Mouse (Mus musculus): ENCODE results near the gene Enpp3.
A peak's percentile ranks its signal among the peaks of the same experiment; 100 is the strongest.
"Not testable (repeated sequence)": the region's sequence is repeated elsewhere in the genome, so short reads cannot be mapped to it uniquely, and the experiment has no call there.

Gene Enpp3

DNA sequence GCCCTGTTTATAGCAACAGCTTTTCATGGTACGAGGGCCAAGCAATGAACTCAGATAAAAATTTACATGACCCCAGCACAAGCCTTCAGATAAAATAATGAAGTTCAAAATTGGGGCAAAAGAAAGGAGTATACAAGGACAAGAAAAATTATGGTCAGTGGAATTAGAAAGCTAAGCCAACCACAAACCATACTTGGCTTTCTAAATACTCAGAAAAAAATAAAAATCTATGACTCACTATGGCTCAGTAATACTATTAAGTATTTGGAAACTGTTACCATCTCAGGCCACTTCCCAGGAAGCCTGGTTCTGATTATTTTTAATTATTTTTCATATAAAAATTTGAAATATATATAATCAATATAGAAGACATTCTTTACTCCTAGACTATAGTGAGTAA, 19.8 kb downstream of the Enpp3 start:
- no peak for DNase-seq (ENCODE audit: low read depth)

DNA sequence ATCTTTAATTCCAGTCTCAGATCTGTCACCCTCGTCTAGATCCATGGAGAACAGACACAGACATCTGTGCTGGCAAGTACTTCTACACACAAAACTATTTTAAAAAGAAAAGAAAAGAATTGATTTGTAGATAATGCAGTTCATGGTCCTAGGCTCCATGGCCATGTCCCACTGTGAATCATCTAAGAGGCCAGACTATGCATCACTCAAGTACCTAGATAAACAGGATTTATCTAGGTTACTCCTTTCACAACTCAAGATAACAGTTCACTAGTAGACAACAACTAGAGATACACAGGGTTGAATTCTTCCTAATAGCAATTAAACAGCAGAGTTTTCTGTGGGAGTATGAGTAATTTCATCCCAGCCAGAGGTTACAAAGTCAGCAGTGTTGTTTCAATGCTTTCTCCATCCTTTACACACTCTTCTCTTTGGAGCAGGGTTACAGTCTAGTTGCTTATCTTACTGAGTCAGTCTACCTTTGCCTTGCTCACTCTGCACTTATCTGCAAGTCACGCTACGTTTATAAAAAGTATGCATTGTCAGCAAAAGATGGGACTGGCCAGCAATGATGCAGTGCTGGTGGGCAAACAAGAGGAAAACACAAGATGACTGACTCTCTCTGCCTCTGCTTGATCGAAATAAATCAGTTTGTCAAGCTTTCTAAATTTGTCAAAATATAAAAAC, 20.5 kb downstream of the Enpp3 start:
- no peak for DNase-seq (ENCODE audit: low read depth)

GRCm38 (mm10) chr10:24819526-24819925, 23.1 kb downstream of the Enpp3 start:
- no peak for DNase-seq (ENCODE audit: low read depth)

GRCm38 (mm10) chr10:24810639-24811038, 32.0 kb downstream of the Enpp3 start:
- no peak for DNase-seq (ENCODE audit: low read depth)

- DNase-seq (ENCODE audit: low read depth): no peak
Measured at GRCm38 (mm10) chr10:24806756-24807155, 35.9 kb downstream of the Enpp3 start.

DNA sequence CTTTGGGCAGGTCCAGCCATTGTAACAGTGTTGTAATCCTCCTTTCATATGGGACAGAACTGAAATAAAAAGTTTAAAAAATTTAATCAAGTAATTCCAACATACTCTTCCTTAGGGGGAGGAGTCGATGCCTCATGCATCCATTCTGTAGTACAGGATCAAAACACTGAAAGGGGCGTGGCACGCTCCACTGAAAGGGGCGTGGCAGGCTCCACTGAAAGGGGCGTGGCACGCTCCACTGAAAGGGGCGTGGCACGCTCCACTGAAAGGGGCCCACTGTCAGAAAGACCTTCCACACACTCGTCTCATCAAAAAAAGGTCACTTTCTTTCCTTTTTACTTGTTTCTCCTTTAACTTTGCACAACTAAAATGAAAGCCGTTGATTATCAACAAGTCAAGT, 36.7 kb downstream of the Enpp3 start:
- no peak for DNase-seq (ENCODE audit: low read depth)

GRCm38 (mm10) chr10:24805173-24805572, 37.5 kb downstream of the Enpp3 start:
- DNase-seq (ENCODE audit: low read depth): no peak

DNA sequence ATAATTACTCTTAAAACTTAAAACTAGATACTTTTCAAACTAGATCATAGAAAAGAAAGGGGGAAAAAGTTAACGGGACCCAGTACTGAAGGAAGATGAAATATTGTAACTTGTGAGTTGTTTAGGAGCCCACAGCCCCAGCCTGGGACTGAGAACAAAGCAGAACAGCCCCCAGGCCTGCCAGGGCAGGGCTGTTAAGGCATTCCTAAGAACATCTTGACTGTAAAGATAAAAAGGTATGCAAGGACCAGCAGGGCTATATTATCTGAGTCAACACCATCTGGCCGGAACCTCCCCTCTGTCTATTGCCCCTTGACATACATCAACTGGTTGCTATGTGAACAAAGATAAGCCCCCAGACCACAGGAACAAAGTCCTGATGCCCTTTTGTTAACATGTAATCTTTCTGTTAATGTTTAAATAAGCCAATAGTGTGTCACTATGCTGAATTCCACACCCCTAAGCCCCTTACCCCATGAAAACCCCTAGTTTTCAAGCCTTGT, 39.8 kb downstream of the Enpp3 start:
- DNase-seq (ENCODE audit: low read depth): not testable (repeated sequence)

DNA sequence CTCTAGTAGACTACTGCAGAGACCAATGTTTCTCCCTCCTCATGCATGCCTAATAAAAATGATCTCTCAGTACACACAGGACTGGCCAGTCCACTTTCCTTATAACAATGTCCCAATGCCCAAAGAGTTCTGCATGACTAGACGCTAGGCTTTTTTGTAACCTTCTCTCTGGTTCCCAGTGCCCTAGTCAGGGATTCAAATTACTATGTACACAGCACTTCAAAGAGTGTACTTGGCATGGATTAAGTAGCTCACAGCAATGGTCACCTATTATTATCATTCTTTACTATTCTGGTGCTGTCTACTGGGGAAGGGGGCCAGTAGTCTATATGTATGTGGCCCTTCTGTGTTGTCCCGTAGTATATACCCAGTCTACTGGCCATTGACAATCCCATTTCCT, 40.8 kb downstream of the Enpp3 start:
- no peak for DNase-seq (ENCODE audit: low read depth)

- peak; percentile 60 for DNase-seq (ENCODE audit: low read depth)
Measured at GRCm38 (mm10) chr10:24797246-24797645, 45.4 kb downstream of the Enpp3 start.

- DNase-seq (ENCODE audit: low read depth): no peak
Measured at GRCm38 (mm10) chr10:24792756-24793155, 49.9 kb downstream of the Enpp3 start.

DNA sequence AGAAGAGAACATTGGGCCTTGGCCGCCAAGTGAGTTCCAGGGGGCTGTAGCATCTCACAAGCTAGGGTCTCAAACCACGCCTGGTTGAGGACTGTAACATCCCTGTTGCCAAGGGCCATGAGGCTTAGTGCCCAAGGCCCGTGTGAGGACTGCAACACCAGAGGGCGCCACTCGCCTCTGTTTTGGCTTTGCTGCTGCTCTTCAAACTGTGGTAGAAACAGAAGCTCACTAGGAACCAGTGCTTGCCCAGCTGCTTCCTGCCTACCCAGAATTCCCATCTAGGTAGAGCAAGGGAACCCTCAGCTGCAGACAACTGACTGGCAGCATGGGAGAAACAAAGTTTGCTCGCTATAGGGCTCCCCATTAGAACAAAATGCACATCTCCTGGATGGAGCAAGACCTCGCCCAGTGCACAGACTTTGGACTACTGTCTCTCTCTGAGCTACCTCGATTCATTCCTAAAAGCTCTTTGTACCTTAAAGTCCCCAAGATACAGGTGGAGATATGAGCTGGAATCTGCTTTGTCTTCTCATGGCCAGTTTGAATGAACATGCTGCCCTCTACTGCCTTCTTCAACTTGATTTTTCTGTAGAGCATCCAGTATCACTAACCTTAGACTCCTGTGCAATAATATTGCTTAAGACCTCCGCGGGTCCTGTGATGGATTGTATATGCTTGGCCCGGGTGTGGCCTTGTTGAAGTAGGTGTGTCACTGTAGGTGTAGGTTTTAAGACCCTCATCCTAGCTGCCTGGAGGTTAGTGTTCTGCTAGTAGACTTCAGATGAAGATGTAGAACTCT, 52.7 kb downstream of the Enpp3 start:
- no peak for DNase-seq (ENCODE audit: low read depth)

DNA sequence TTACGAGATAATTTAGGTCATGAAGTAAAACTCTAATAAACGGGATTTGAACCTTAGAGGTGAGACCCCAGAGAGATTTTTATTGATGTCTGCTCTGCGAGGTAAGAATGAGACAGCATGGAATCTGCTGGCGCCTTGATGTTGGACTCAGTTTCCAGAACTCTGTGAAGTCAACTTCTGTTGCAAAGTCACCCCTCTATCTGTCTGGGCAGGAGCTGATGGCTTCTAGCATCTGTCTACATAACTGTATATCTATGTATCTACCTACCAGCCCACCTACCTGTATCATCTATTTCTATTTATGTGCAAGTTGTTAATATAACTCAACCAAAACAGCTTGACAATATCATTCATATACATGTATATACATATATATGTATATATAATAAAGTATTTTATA, 57.3 kb downstream of the Enpp3 start:
- DNase-seq (ENCODE audit: low read depth): no peak

DNA sequence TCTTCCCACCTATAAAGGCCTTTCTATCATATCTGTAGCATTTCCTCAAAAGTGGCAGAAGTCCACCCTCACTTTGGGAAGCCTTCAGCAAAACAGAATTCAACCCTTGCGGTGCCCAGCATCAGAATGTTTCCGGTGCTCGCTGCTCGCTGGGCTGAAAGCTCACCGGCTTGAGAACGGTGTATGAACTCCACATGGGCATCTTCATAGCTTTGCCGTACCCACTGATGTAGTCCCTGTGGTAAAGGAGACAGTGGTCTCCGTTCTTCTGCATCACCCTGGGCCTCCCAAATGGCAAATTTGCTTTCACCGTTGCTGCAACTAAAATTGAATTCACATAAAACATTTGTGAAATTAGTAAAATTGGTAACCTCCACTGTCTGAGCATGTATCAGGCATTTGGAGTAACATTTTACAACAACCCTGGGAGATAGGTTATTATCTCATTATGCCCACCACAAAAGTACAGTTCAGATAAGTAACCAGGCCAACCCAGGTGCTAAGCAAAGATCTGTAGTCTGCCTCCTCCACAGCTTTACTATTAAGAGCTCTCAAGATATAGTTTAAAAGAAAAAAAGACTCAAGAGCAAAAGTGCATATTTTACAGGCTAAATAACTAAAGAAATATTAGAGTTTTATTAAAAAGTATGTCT, 57.9 kb downstream of the Enpp3 start:
- DNase-seq (ENCODE audit: low read depth): peak; percentile 58

- DNase-seq (ENCODE audit: low read depth): no peak
Measured at GRCm38 (mm10) chr10:24783946-24784345, 58.7 kb downstream of the Enpp3 start.

- no peak for DNase-seq (ENCODE audit: low read depth)
Measured at GRCm38 (mm10) chr10:24778643-24779020, 64.0 kb downstream of the Enpp3 start.

- DNase-seq (ENCODE audit: low read depth): no peak
Measured at GRCm38 (mm10) chr10:24777916-24778642, 64.5 kb downstream of the Enpp3 start.

GRCm38 (mm10) chr10:24769496-24769895, 73.1 kb downstream of the Enpp3 start:
- no peak for DNase-seq (ENCODE audit: low read depth)

- DNase-seq (ENCODE audit: low read depth): no peak
Measured at GRCm38 (mm10) chr10:24767695-24768094, 74.9 kb downstream of the Enpp3 start.

- no peak for DNase-seq (ENCODE audit: low read depth)
Measured at GRCm38 (mm10) chr10:24766061-24766460, 76.6 kb downstream of the Enpp3 start.

DNA sequence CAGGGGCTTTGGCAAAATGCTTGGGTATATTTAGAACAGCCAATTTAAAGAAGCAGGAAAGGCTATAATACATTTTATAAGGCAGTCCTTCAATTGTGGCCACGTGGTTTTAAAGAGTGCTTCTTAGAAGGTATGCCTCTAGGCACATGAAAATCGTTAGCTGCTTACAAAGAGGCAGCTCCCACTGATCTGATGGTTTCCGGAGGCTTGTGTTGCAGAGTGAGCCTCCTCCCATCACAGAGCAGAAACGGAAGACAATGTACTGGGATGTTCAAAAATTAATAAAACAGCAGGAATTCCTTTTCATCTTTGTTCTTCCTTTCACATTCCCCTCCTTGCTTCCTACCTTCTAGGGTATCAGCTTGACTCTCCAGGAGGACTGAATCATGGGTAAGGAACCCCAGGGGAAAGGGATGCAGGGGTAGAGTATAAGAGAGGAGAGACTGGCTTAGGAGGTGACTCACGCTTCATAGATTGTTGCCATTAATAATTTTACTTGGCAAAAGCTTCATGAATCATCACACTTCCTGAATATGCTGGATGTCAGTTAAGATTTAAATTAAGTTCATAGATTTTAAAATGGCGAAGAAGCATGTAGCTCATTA, 77.4 kb downstream of the Enpp3 start:
- DNase-seq (ENCODE audit: low read depth): no peak

GRCm38 (mm10) chr10:24764640-24765039, 78.0 kb downstream of the Enpp3 start:
- no peak for DNase-seq (ENCODE audit: low read depth)

Measured in c-Kit-positive CD71-positive TER-119-negative erythroid progenitor cells, embryonic 14.5 days (primary cell).